20 mouse cellular contexts compared by ENCODE assay signal in genomic region chr17:30623200-30623599, GRCm38 (mm10). TPM values are rescaled to one million over a fixed set of nuclear protein-coding genes. Genes with fewer than 3 reads are reported as not detected.
DNase-seq lines count a peak whose midpoint lies in the region; ATAC-seq lines count a peak whose summit lies in the region.
"Had no signal": no experiment of that assay in that cellular context is flagged by ENCODE, and none has a peak within 500 bp of the region (broad histone marks: within the 10 kb centered on the region; RNA-seq: fewer than 3 reads in every experiment).

No protein-coding gene starts in this region.

- no peaks in the 10 kb centered on the region for H3K27me3 ChIP-seq in midbrain, embryonic 11.5 days (ENCODE audit: control insufficient read depth, insufficient read depth, low read length)
- no peaks in the 10 kb centered on the region for H3K27me3 ChIP-seq in midbrain, embryonic 10.5 days (ENCODE audit: low read depth, poor library complexity, severe bottlenecking)
- H3K27me3 ChIP-seq: CH12.LX; forebrain, embryonic 13.5 days; hindbrain, embryonic 13.5 days had no signal

- no peaks in the 10 kb centered on the region for H3K9me3 ChIP-seq in midbrain, embryonic 11.5 days (ENCODE audit: control insufficient read depth, low read length)
- H3K9me3 ChIP-seq in midbrain, embryonic 10.5 days (replicated peaks) = no peaks in the 10 kb centered on the region
- H3K9me3 ChIP-seq: embryonic facial prominence, embryonic 10.5 days; forebrain, embryonic 13.5 days; heart, embryonic 10.5 days; hindbrain, embryonic 13.5 days had no signal

- WGBS in midbrain, embryonic 11.5 days = 85% methylated on average over 3 of the region's 3 CpGs
- WGBS in midbrain, embryonic 10.5 days = 84% methylated on average over 3 of the region's 3 CpGs

- H3K4me1 ChIP-seq in midbrain, embryonic 11.5 days (ENCODE audit: control insufficient read depth, insufficient read depth, low read length) = no peaks in the 10 kb centered on the region
- no peaks in the 10 kb centered on the region for H3K4me1 ChIP-seq in midbrain, embryonic 10.5 days
- H3K4me1 ChIP-seq: embryonic facial prominence, embryonic 10.5 days; forebrain, embryonic 13.5 days; heart, embryonic 10.5 days; hindbrain, embryonic 13.5 days had no signal

- no peak overlapping the region for H3K4me2 ChIP-seq in midbrain, embryonic 11.5 days
- H3K4me2 ChIP-seq: forebrain, embryonic 13.5 days; hindbrain, embryonic 13.5 days had no signal

- intact Hi-C loops in left cerebral cortex, postnatal 10 days (cut with DNase I) = no loop called here

- H3K4me3 ChIP-seq in midbrain, embryonic 11.5 days (ENCODE audit: low read depth, low read length) = no peak overlapping the region
- H3K4me3 ChIP-seq in midbrain, embryonic 10.5 days = no peak overlapping the region
- H3K4me3 ChIP-seq: embryonic facial prominence, embryonic 10.5 days; forebrain, embryonic 13.5 days; heart, embryonic 10.5 days; hindbrain, embryonic 13.5 days had no signal

- no peak overlapping the region for H3K9ac ChIP-seq in midbrain, embryonic 11.5 days (ENCODE audit: low read length)
- H3K9ac ChIP-seq: forebrain, embryonic 13.5 days; forebrain, postnatal 0 days; hindbrain, embryonic 13.5 days had no signal

- peak; percentile 60 for DNase-seq in midbrain, embryonic 11.5 days (ENCODE audit: low spot score, missing footprints)
- no peak for DNase-seq in midbrain, embryonic 10.5 days (ENCODE audit: low spot score)
- DNase-seq in urinary bladder, postnatal 10 days (ENCODE audit: low spot score) = peak; percentile 1
- DNase-seq in urinary bladder, adult 18-20 months (ENCODE audit: low spot score in 2 of 2) = no peak
- DNase-seq in induced T-regulatory cell, adult 2 months (ENCODE audit: low read depth) = peak; percentile 43
- no peak for DNase-seq in left cerebral cortex, postnatal 10 days (ENCODE audit: extremely low spot score in 1 of 2, low spot score in 2 of 2)
- DNase-seq: adrenal gland, adult 8-10 months; adrenal gland, postnatal 36 days; cerebellum, adult 2 months; cerebellum, postnatal 10 days; forebrain, postnatal 0 days; gastrocnemius, postnatal 14 days; heart, postnatal 10 days; heart, postnatal 4 days had no signal

- H3K27ac ChIP-seq in midbrain, embryonic 11.5 days (ENCODE audit: low read depth, low read length) = no peak overlapping the region
- no peak overlapping the region for H3K27ac ChIP-seq in midbrain, embryonic 10.5 days (replicated peaks)
- H3K27ac ChIP-seq: embryonic facial prominence, embryonic 10.5 days; forebrain, embryonic 13.5 days; heart, embryonic 10.5 days; hindbrain, embryonic 13.5 days; hindbrain, postnatal 0 days had no signal

- H3K36me3 ChIP-seq in midbrain, embryonic 11.5 days (ENCODE audit: control insufficient read depth, insufficient read depth, low read length) = no peaks in the 10 kb centered on the region
- no peaks in the 10 kb centered on the region for H3K36me3 ChIP-seq in midbrain, embryonic 10.5 days
- H3K36me3 ChIP-seq: embryonic facial prominence, embryonic 10.5 days; heart, embryonic 10.5 days; hindbrain, embryonic 13.5 days had no signal

- ATAC-seq in midbrain, embryonic 11.5 days (ENCODE audit: low FRiP score) = no peak
- ATAC-seq: forebrain, embryonic 13.5 days; forebrain, postnatal 0 days; hindbrain, postnatal 0 days had no signal

RNA-seq across cellular contexts. Expression of gene Dnah8, which starts 1.0 kb away (rescaled TPM):
- polyA plus RNA-seq in midbrain, embryonic 11.5 days (2014; fragmentation: Nextera tagmentation; extraction: Ambion mirVana) = 1.1 and 1.5 TPM in 2 replicates
- polyA plus RNA-seq in midbrain, embryonic 10.5 days (2016; fragmentation: Nextera tagmentation; extraction: Ambion mirVana) = 1.1 and 1.2 TPM in 2 replicates
- 1 to 10 TPM; 1.4 to 4.6 TPM for total RNA-seq in left cerebral cortex, postnatal 10 days (2021)

RNA-seq across cellular contexts. Expression of gene Glo1, which starts 3.5 kb away (rescaled TPM):
- 277 and 302 TPM in 2 replicates for polyA plus RNA-seq in midbrain, embryonic 11.5 days (2014; fragmentation: Nextera tagmentation; extraction: Ambion mirVana)
- polyA plus RNA-seq in midbrain, embryonic 10.5 days (2016; fragmentation: Nextera tagmentation; extraction: Ambion mirVana) = 242 and 252 TPM in 2 replicates
- 100 to 1,000 TPM; 125 to 130 TPM for total RNA-seq in left cerebral cortex, postnatal 10 days (2021)

RNA-seq across cellular contexts. Expression of gene Btbd9, which starts 46.9 kb away (rescaled TPM):
- polyA plus RNA-seq in midbrain, embryonic 11.5 days (2014; fragmentation: Nextera tagmentation; extraction: Ambion mirVana) = 57.5 and 59.7 TPM in 2 replicates
- 63.0 and 74.5 TPM in 2 replicates for polyA plus RNA-seq in midbrain, embryonic 10.5 days (2016; fragmentation: Nextera tagmentation; extraction: Ambion mirVana)
- total RNA-seq in left cerebral cortex, postnatal 10 days (2021) = 10 to 100 TPM; 88.7 to 93.1 TPM

Comparison
In these comparisons a context has a peak if more than half of its experiments do, and no peak if none do; other contexts are left out.
1. DNase-seq: peak in midbrain, embryonic 11.5 days (single experiment), urinary bladder, postnatal 10 days (single experiment) and induced T-regulatory cell, adult 2 months (single experiment); none in midbrain, embryonic 10.5 days (single experiment), urinary bladder, adult 18-20 months (0 of 2) and left cerebral cortex, postnatal 10 days (0 of 2).